Mouse (Mus musculus) limb, embryonic 11.5 days (tissue): Measurements from ENCODE around the gene Pdzd3. TPM values are rescaled to one million over a fixed set of nuclear protein-coding genes. Genes with fewer than 3 reads are reported as not detected.

Experiments
- ATAC-seq: fragments of 200-750 bp; cut with Nextera tagmentation; 2 replicates; pipeline ENCODE4 v1.8.0; 2017; ENCODE audit warnings: low read depth; ENCODE audit not compliant: insufficient number of reproducible peaks, low FRiP score, low TSS enrichment
- DNase-seq: peaks from one replicate; pipeline ENCODE4 v3.0.0-alpha.2; 2015; ENCODE audit warnings: low spot score
- H3K27ac ChIP-seq: fragments of 300-500 bp; sonication (generic); replicated peaks from 2 replicates; pipeline ENCODE4 v1.5.1; 2014; ENCODE audit warnings: low read depth, mild to moderate bottlenecking, low read length
- H3K27me3 ChIP-seq: fragments of 300-500 bp; sonication (generic); 2 replicates; pipeline ENCODE4 v1.6.1; 2014; ENCODE audit warnings: mild to moderate bottlenecking, low read length, mixed read lengths; ENCODE audit not compliant: control insufficient read depth, insufficient read depth
- H3K36me3 ChIP-seq: fragments of 300-500 bp; sonication (generic); 2 replicates; pipeline ENCODE4 v1.6.1; 2014; ENCODE audit warnings: mild to moderate bottlenecking, low read length, moderate library complexity, mixed read lengths; ENCODE audit not compliant: control insufficient read depth, insufficient read depth
- H3K4me1 ChIP-seq: fragments of 300-500 bp; sonication (generic); 2 replicates; pipeline ENCODE4 v1.6.1; 2014; ENCODE audit warnings: low read length, mixed read lengths; ENCODE audit not compliant: control insufficient read depth, insufficient read depth
- H3K4me2 ChIP-seq: fragments of 300-500 bp; sonication (generic); 2 replicates; pipeline ENCODE4 v1.6.1; 2014; ENCODE audit warnings: low read depth, mild to moderate bottlenecking, moderate library complexity; ENCODE audit not compliant: severe bottlenecking
- H3K4me3 ChIP-seq: fragments of 300-500 bp; sonication (generic); 2 replicates; pipeline ENCODE4 v1.5.1; 2014; ENCODE audit warnings: low read depth, low read length
- H3K9ac ChIP-seq: fragments of 300-500 bp; sonication (generic); 2 replicates; pipeline ENCODE4 v1.6.1; 2014; ENCODE audit warnings: mild to moderate bottlenecking, low read length
- H3K9me3 ChIP-seq: fragments of 300-500 bp; sonication (generic); 2 replicates; pipeline ENCODE4 v1.6.1; 2016; ENCODE audit warnings: low read length; ENCODE audit not compliant: control insufficient read depth
- WGBS: fragments of 180-500 bp; shearing (Covaris S2); extraction: QIAGEN DNeasy Blood & Tissue Kit; methylation state at CpG from one replicate; pipeline ENCODE4 v1.1.7; 2014; 5-methylcytosine and 5-hydroxymethylcytosine counted together
- polyA plus RNA-seq: library from polyadenylated mRNA; unstranded; fragments of >200 nt; fragmentation: Nextera tagmentation; extraction: Ambion mirVana; gene quantifications from 2 replicates; pipeline ENCODE4 v1.2.1, GENCODE M21; 2014

Pdzd3 gene
- polyA plus RNA-seq, 1 experiment from 2014 or later: 0.08 TPM

DNA sequence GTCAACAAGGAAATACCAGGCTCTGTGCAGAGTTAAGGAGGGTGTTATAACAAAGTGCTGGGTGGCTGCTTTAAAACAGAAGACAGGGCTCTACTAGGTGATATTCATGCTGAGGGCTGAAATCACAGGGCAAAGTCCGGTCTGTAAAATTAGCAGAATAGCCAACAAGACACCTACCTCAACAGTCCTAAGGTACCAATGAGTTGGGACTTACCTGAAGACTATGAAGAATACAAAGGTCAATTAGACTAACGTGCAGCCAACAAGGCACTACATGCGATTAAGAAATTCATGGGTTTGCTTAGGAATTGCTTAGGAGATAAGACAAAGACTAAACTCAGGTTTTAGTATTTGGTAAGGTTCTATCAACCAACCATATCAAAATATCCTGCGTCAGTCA lies 41.9 kb downstream of the Pdzd3 start:
- Histone ChIP-seq H3K4me2 (no peak overlapping the region), H3K9ac (no peak overlapping the region), H3K27me3 (no peaks in the 10 kb centered on the region), H3K36me3 (peaks cover 2% of the 10 kb centered on the region; the same call in 1 of the 2 replicates), H3K4me3 (no peak overlapping the region), H3K4me1 (no peaks in the 10 kb centered on the region), H3K9me3 (no peaks in the 10 kb centered on the region; the same call in 1 of the 2 replicates), H3K27ac (no peak overlapping the region)
- 93% methylated on average over 4 of the region's 4 CpGs for WGBS
- no peak for DNase-seq
- ATAC-seq: no peak

DNA sequence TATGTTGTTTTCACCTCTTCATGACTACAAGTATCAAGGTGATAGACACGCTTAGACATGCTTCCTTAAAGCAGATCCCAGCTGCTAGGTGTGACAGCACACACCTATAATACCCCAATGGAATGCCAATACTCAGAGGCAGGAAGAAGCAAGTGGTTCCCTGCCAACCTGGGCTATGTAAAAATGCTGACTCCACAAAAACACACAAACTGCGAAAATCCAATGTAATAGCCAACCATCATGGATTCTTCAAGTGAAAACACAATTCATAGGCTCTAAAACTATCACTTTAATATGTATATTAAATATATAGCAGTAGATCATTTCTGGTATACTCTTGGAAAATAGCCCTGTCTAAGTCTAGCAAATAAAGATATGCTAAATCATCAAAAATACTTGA lies 43.4 kb downstream of the Pdzd3 start:
- H3K27ac ChIP-seq: no peak overlapping the region
- H3K4me1 ChIP-seq: no peaks in the 10 kb centered on the region
- no peaks in the 10 kb centered on the region; the same call in 1 of the 2 replicates for H3K9me3 ChIP-seq
- DNase-seq: no peak
- WGBS: 92% methylated on average over 2 of the region's 2 CpGs
- no peak overlapping the region for H3K9ac ChIP-seq
- H3K27me3 ChIP-seq: no peaks in the 10 kb centered on the region
- H3K4me2 ChIP-seq: no peak overlapping the region
- H3K4me3 ChIP-seq: no peak overlapping the region
- peaks cover 2% of the 10 kb centered on the region; the same call in 1 of the 2 replicates for H3K36me3 ChIP-seq
- no peak for ATAC-seq

DNA sequence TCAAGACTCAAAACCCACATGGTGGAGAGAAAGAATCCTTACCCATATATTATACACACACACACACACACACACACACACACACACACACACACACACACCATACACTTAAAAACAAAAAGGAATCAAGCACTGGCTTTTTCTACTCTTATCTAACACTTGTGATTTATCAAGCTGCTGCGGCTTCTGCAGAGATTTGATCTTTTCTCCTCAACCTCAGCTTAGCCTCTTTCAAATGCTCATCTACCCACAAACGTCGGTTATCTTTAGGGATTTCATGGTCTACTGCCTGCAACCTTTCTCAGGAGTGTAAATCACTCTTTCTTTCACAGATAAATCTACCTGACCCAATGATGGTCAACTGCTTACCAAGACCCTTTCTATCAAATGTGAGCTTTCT lies 50.8 kb downstream of the Pdzd3 start:
- WGBS: 92% methylated on average over 3 of the region's 3 CpGs
- Histone ChIP-seq H3K36me3 (peaks cover 4% of the 10 kb centered on the region; the same call in 1 of the 2 replicates), H3K9ac (no peak overlapping the region), H3K4me1 (no peaks in the 10 kb centered on the region), H3K4me2 (no peak overlapping the region), H3K4me3 (no peak overlapping the region), H3K27me3 (no peaks in the 10 kb centered on the region), H3K9me3 (no peaks in the 10 kb centered on the region), H3K27ac (no peak overlapping the region)
- ATAC-seq (no peak), DNase-seq (no peak)

DNA sequence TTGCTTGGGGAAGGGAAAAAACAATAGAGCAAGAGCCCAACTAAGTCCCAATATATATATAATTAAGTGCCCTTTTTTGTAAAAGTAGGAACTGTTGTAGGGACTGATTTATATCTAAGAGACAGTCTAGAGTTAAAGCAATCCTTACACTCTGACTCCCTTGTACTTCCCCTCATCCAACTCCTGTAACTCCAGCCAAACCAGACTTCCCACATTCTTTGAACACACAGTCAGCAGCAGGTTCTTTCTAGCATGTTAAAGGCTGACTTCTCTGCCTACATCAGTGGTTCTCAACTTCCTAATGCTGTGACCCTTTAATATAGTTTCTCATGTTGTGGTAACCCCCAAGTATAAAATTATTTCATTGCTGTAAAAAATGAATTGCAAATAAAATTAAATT lies 51.7 kb downstream of the Pdzd3 start:
- Histone ChIP-seq H3K27me3 (no peaks in the 10 kb centered on the region), H3K4me1 (no peaks in the 10 kb centered on the region), H3K4me2 (no peak overlapping the region), H3K4me3 (no peak overlapping the region), H3K27ac (no peak overlapping the region), H3K9ac (no peak overlapping the region), H3K9me3 (no peaks in the 10 kb centered on the region), H3K36me3 (peaks cover 4% of the 10 kb centered on the region; the same call in 1 of the 2 replicates)
- DNase-seq (no peak), ATAC-seq (no peak)

DNA sequence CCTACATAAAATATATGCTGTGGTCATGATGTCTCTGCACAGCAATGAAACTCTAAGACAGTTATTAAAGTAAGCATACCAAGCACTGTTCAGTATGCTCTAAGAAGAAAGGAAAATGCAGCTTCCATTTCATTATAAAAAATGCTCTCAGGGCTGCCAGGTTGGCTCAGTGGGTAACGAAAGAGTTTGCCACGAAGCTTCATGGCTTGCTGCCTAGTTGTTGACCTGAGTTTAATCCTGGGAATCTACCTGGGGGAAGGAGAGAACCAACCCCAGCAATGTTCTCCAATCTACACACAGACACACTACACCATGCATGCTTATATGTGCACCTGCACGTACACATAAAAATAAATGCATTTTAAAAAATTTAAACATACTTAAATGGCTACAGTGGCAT lies 52.1 kb downstream of the Pdzd3 start:
- DNase-seq (no peak), ATAC-seq (no peak)
- Histone ChIP-seq H3K27ac (no peak overlapping the region), H3K9ac (no peak overlapping the region), H3K4me3 (no peak overlapping the region), H3K4me1 (no peaks in the 10 kb centered on the region), H3K36me3 (peaks cover 4% of the 10 kb centered on the region; the same call in 1 of the 2 replicates), H3K4me2 (no peak overlapping the region), H3K27me3 (no peaks in the 10 kb centered on the region), H3K9me3 (no peaks in the 10 kb centered on the region)
- 89% methylated on average over 3 of the region's 3 CpGs for WGBS

Other genes starting within 250 kb of the Pdzd3 start
- gene Thy1, start 208.1 kb downstream of the Pdzd3 start, polyA plus RNA-seq: 0.34 and 0.52 TPM in 2 replicates
- gene Usp2, start 184.4 kb downstream of the Pdzd3 start, polyA plus RNA-seq: 6.8 and 8.7 TPM in 2 replicates
- gene Mfrp, start 149.7 kb downstream of the Pdzd3 start, polyA plus RNA-seq: 0.13 TPM in 1 of 2 replicates, not detected in the other
- gene C1qtnf5, start 144.2 kb downstream of the Pdzd3 start, polyA plus RNA-seq: 0.40 and 0.45 TPM in 2 replicates
- 0.10 TPM in 1 of 2 replicates, not detected in the other for gene Gm49380, start 138.0 kb downstream of the Pdzd3 start, polyA plus RNA-seq
- gene Rnf26, start 138.0 kb downstream of the Pdzd3 start, polyA plus RNA-seq: 76.6 and 77.3 TPM in 2 replicates
- 12.7 and 13.4 TPM in 2 replicates for gene Mcam, start 117.0 kb downstream of the Pdzd3 start, polyA plus RNA-seq
- 19.2 and 21.7 TPM in 2 replicates for gene Cbl, start 17.4 kb downstream of the Pdzd3 start, polyA plus RNA-seq
- not detected in 2 replicates for gene Ccdc153, start 10.8 kb downstream of the Pdzd3 start, polyA plus RNA-seq
- gene Nlrx1, start 17.1 kb upstream of the Pdzd3 start, polyA plus RNA-seq: 2.7 and 3.0 TPM in 2 replicates
- gene Abcg4, start 37.1 kb upstream of the Pdzd3 start, polyA plus RNA-seq: 3.4 and 3.7 TPM in 2 replicates
- 19.5 and 28.4 TPM in 2 replicates for gene Hinfp, start 54.2 kb upstream of the Pdzd3 start, polyA plus RNA-seq
- gene C2cd2l, start 68.8 kb upstream of the Pdzd3 start, polyA plus RNA-seq: 6.5 and 7.6 TPM in 2 replicates
- 52.3 and 55.8 TPM in 2 replicates for gene Dpagt1, start 74.5 kb upstream of the Pdzd3 start, polyA plus RNA-seq
- gene H2afx, start 83.2 kb upstream of the Pdzd3 start, polyA plus RNA-seq: 507 and 525 TPM in 2 replicates
- 145 and 153 TPM in 2 replicates for gene Hmbs, start 92.8 kb upstream of the Pdzd3 start, polyA plus RNA-seq
- 26.4 and 26.6 TPM in 2 replicates for gene Vps11, start 110.2 kb upstream of the Pdzd3 start, polyA plus RNA-seq
- 36.1 and 39.7 TPM in 2 replicates for gene Hyou1, start 128.0 kb upstream of the Pdzd3 start, polyA plus RNA-seq
- gene Slc37a4, start 145.4 kb upstream of the Pdzd3 start, polyA plus RNA-seq: 10.1 and 10.6 TPM in 2 replicates
- gene Rps25, start 155.7 kb upstream of the Pdzd3 start, polyA plus RNA-seq: 2,256 and 2,311 TPM in 2 replicates
- 141 TPM in 2 replicates for gene Trappc4, start 156.1 kb upstream of the Pdzd3 start, polyA plus RNA-seq
- 22.0 and 27.1 TPM in 2 replicates for gene Ccdc84, start 167.1 kb upstream of the Pdzd3 start, polyA plus RNA-seq
- not detected in 2 replicates for gene Foxr1, start 189.7 kb upstream of the Pdzd3 start, polyA plus RNA-seq
- 0.59 and 0.99 TPM in 2 replicates for gene Upk2, start 203.5 kb upstream of the Pdzd3 start, polyA plus RNA-seq
- gene Bcl9l, start 231.4 kb upstream of the Pdzd3 start, polyA plus RNA-seq: 11.6 and 12.3 TPM in 2 replicates